Mouse (Mus musculus) G1E (cell line): ENCODE data around the gene Wdr25.

Source experiments
- CTCF ChIP-seq: IDR thresholded peaks from 2 replicates; pipeline ENCODE4 v1.5.1; 2012; ENCODE audit warnings: low read depth, low read length, inconsistent platforms, mixed read lengths
- GATA1 ChIP-seq: IDR thresholded peaks from 2 replicates; pipeline ENCODE4 v1.6.1; 2012; ENCODE audit warnings: borderline replicate concordance, low read length, inconsistent platforms, mixed read lengths
- POLR2AphosphoS5 ChIP-seq: IDR thresholded peaks from 2 replicates; pipeline ENCODE4 v1.6.1; 2012; ENCODE audit warnings: low read depth, low read length, inconsistent platforms; ENCODE audit not compliant: insufficient replicate concordance
- TAL1 ChIP-seq: conservative IDR thresholded peaks from 2 replicates; pipeline ENCODE4 v1.6.1; 2012; ENCODE audit warnings: low read depth, low read length, inconsistent platforms, mixed read lengths

GRCm38 (mm10) chr12:108939317-108939716 lies 45.9 kb downstream of the Wdr25 start:
- TF ChIP-seq CTCF, result no peak
- no peak for TF ChIP-seq GATA1
- TF ChIP-seq POLR2AphosphoS5, result no peak
- TF ChIP-seq TAL1, result no peak
